Mouse (Mus musculus) testis, adult 2 months (tissue): ENCODE results near the gene Nav2.

Source experiments
- CTCF ChIP-seq: fragments of 200-500 bp; IDR thresholded peaks from 2 replicates; pipeline ENCODE4 v1.5.1; 2012; ENCODE audit warnings: low read depth, mild to moderate bottlenecking, inconsistent platforms, low read length, moderate library complexity; ENCODE audit not compliant: control insufficient read depth, insufficient read depth, insufficient replicate concordance
- POLR2A ChIP-seq: fragments of 200-500 bp; IDR thresholded peaks from 2 replicates; pipeline ENCODE4 v1.6.1; 2012; ENCODE audit warnings: low read depth, mild to moderate bottlenecking, inconsistent platforms, low read length, moderate library complexity; ENCODE audit not compliant: control insufficient read depth

DNA sequence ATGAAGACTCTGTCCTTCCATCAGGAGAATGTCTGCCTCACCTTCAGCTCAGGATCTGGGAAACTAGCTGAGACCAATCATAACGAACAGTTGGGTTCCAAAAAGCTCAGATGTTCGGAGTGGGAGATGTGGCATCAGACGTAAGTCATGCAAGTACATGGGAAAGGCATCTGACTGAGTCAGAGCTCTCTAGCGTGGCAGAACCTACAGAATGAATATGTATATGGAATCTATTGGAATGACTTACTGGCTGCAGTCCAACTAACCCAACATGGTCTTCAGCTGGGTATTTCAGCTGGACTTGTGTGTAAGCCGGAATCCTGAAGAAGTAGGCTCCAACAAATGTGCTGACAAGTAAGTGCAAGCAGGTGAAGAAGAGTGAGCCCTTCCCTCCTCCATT, 199.6 kb downstream of the Nav2 start:
- TF ChIP-seq CTCF, result no peak
- no peak for TF ChIP-seq POLR2A
